Mouse (Mus musculus) lung, postnatal 36 days (tissue): ENCODE measurements around the gene Dirc2.

ENCODE experiments used
- DNase-seq: peaks from one replicate; pipeline ENCODE4 v3.0.0; 2022; ENCODE audit warnings: mixed read lengths

Gene Dirc2

GRCm38 (mm10) chr16:35678476-35678875, 90.7 kb downstream of the Dirc2 start:
- DNase-seq = no peak

- no peak for DNase-seq
These were observed 91.5 kb downstream of the Dirc2 start for GRCm38 (mm10) chr16:35677511-35678113.

- no peak for DNase-seq
These were observed 104.3 kb downstream of the Dirc2 start for GRCm38 (mm10) chr16:35664847-35665246.

GRCm38 (mm10) chr16:35663831-35664414, 105.2 kb downstream of the Dirc2 start:
- no peak for DNase-seq

- no peak for DNase-seq
These were observed 108.9 kb downstream of the Dirc2 start for GRCm38 (mm10) chr16:35660222-35660621.

GRCm38 (mm10) chr16:35653951-35654350, 115.2 kb downstream of the Dirc2 start:
- no peak for DNase-seq

- DNase-seq = no peak
These were observed 116.5 kb downstream of the Dirc2 start for GRCm38 (mm10) chr16:35652706-35653105.

GRCm38 (mm10) chr16:35652206-35652605, 117.0 kb downstream of the Dirc2 start:
- no peak for DNase-seq

GRCm38 (mm10) chr16:35648862-35649261, 120.3 kb downstream of the Dirc2 start:
- no peak for DNase-seq
